Mouse (Mus musculus) midbrain, embryonic 15.5 days (tissue): ENCODE data around the gene Parp3. TPM values are rescaled to one million over a fixed set of nuclear protein-coding genes. Genes with fewer than 3 reads are reported as not detected.

Experiments used
- ATAC-seq: fragments of 200-750 bp; cut with Nextera tagmentation; replicated peaks from 2 replicates; pipeline ENCODE4 v1.8.0; 2017; ENCODE audit warnings: moderate TSS enrichment
- H3K27ac ChIP-seq: fragments of 300-500 bp; sonication (generic); 2 replicates; pipeline ENCODE4 v1.5.1; 2015; ENCODE audit warnings: mild to moderate bottlenecking, inconsistent platforms
- H3K27me3 ChIP-seq: fragments of 300-500 bp; sonication (generic); replicated peaks from 2 replicates; pipeline ENCODE4 v1.6.1; 2015; ENCODE audit warnings: inconsistent platforms
- H3K36me3 ChIP-seq: fragments of 300-500 bp; sonication (generic); replicated peaks from 2 replicates; pipeline ENCODE4 v1.6.1; 2015; ENCODE audit warnings: inconsistent platforms
- H3K4me1 ChIP-seq: fragments of 300-500 bp; sonication (generic); 2 replicates; pipeline ENCODE4 v1.6.1; 2015; ENCODE audit warnings: inconsistent platforms
- H3K4me2 ChIP-seq: fragments of 300-500 bp; sonication (generic); 2 replicates; pipeline ENCODE4 v1.6.1; 2015; ENCODE audit warnings: inconsistent platforms, mild to moderate bottlenecking, moderate library complexity
- H3K4me3 ChIP-seq: fragments of 300-500 bp; sonication (generic); 2 replicates; pipeline ENCODE4 v1.5.1; 2015; ENCODE audit warnings: mild to moderate bottlenecking, inconsistent platforms
- H3K9ac ChIP-seq: fragments of 300-500 bp; sonication (generic); 2 replicates; pipeline ENCODE4 v1.6.1; 2015; ENCODE audit warnings: mild to moderate bottlenecking, inconsistent platforms
- H3K9me3 ChIP-seq: fragments of 300-500 bp; sonication (generic); 2 replicates; pipeline ENCODE4 v1.6.1; 2016; ENCODE audit warnings: inconsistent platforms
- WGBS: fragments of 180-500 bp; shearing (Covaris S2); methylation state at CpG from one replicate; pipeline ENCODE4 v1.1.7; 2015; ENCODE audit warnings: mixed read lengths; 5-methylcytosine and 5-hydroxymethylcytosine counted together
- polyA plus RNA-seq: library from polyadenylated mRNA; unstranded; fragments of >200 nt; fragmentation: Nextera tagmentation; extraction: Ambion mirVana; gene quantifications from 2 replicates; pipeline ENCODE4 v1.2.1, GENCODE M21; 2015

Parp3 gene
- polyA plus RNA-seq, 1 experiment from 2014 or later, result 1.4 TPM

- Histone ChIP-seq H3K36me3 (no peaks in the 10 kb centered on the region), H3K9me3 (no peaks in the 10 kb centered on the region), H3K27me3 (no peaks in the 10 kb centered on the region), H3K27ac (no peak overlapping the region), H3K9ac (no peak overlapping the region), H3K4me1 (peaks cover 26% of the 10 kb centered on the region), H3K4me3 (no peak overlapping the region), H3K4me2 (no peak overlapping the region)
- WGBS, result 87% methylated on average over 16 of the region's 16 CpGs
- no peak for ATAC-seq
Measured at GRCm38 (mm10) chr9:106473081-106473752, 3.5 kb downstream of the Parp3 start.

DNA sequence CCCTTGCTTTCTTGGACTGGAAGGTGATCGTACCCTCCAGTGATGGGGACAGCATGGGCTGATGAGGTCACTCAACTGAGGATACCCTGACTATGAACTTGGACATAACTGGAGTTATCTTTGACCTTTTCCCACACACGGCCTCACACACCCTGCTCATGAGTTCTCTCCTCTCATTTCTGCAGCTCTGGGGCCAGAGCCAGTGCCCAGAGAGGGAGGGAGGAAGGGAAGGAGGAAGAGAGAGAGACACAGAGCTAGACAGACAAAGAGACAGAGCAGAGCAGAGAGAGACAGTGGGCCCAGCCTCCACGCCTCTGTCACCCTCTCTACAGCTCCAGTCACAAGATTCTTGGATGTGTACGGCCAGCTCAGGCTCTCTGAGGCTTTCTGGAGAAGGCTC lies 4.4 kb downstream of the Parp3 start:
- ATAC-seq, result no peak
- Histone ChIP-seq H3K27me3 (no peaks in the 10 kb centered on the region), H3K4me2 (no peak overlapping the region), H3K9me3 (no peaks in the 10 kb centered on the region), H3K4me1 (peaks cover 19% of the 10 kb centered on the region), H3K9ac (no peak overlapping the region), H3K4me3 (no peak overlapping the region), H3K36me3 (no peaks in the 10 kb centered on the region), H3K27ac (no peak overlapping the region)
- WGBS, result 70% methylated on average over 4 of the region's 4 CpGs

DNA sequence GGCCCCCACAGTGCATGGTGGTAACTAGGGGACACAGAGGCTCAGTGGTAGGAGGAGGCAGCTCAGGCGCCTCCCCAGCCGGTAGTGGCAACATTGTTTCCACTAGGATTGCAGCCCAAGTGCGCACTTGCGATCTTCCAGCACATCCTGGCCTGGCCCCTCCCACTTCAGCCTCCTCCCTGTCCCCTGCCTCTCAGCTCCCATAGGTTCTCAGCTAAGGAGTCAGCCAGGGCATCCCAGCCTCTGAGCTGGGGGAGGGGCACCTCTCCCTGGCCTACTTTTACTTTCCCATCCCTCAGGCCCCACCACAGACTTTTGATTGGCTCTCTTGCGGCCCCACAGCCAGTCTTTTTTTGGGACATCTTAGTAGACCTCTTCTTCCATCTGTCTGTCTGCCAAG lies 4.9 kb downstream of the Parp3 start:
- H3K4me1 ChIP-seq, result peaks cover 19% of the 10 kb centered on the region
- no peaks in the 10 kb centered on the region for H3K36me3 ChIP-seq
- no peak for ATAC-seq
- H3K9me3 ChIP-seq, result no peaks in the 10 kb centered on the region
- H3K27me3 ChIP-seq, result no peaks in the 10 kb centered on the region
- no peak overlapping the region for H3K4me3 ChIP-seq
- H3K9ac ChIP-seq, result no peak overlapping the region
- H3K4me2 ChIP-seq, result no peak overlapping the region
- no peak overlapping the region for H3K27ac ChIP-seq
- 15% methylated on average over 5 of the region's 5 CpGs for WGBS

DNA sequence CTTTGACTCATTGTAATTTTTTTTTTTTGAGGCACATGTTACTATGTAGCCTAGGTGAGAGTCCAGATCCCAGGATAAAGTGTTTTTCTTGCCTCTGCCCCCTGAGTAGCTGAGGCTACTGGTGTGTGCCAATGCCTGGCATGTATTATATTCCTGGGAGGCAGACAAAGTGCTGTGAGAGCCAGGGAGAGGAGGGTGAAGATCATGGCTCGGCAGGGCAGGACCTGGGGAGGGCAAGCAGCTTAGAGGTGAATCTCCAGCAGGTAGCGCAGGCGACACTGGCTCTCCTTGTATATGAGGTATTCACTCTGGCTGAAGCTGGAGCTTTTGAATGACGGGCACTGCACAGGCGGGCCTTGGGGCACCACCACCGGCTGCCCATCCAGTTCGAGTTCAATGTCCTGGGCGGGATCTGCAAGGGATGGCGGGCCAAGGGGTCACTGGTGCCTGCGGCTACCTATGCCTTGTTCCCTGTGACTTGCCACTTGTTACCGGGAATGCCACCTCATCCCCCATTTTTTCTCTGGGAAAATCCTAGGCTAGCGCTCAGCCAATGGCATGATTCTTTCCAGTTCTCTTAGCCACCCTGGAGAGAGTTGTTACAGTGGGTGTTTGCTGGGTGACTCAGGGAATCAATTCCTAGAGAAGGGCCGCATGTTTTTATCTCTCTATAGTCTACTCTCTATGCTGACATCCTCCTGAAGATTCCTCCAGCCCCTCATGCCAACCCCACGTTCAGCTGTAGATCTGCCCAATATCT lies 5.6 kb downstream of the Parp3 start:
- ATAC-seq, result no peak
- no peak overlapping the region for H3K9ac ChIP-seq
- no peak overlapping the region for H3K27ac ChIP-seq

DNA sequence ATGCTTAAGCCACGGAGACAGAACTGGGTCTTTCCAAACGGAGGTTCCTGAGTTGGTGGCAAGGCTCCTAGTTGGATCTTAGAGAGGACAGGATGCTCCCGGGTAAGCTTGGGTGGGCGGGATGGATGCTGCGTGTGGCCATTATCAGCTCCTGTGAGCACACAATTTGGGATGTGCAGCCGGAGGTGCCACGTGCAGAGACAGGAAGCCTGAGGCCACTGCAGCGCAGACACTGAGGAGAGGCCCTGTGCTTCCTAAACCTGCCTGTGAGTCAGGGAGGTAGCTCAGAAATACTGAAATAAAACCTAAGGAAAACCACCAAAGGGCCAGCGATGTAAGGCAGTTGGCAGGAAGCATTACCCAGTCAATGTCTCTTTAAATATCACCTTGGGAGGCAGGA lies 7.0 kb downstream of the Parp3 start:
- no peak overlapping the region for H3K4me2 ChIP-seq
- H3K9me3 ChIP-seq, result no peaks in the 10 kb centered on the region
- no peaks in the 10 kb centered on the region for H3K36me3 ChIP-seq
- H3K4me3 ChIP-seq, result no peak overlapping the region
- peaks cover 24% of the 10 kb centered on the region for H3K4me1 ChIP-seq
- no peaks in the 10 kb centered on the region for H3K27me3 ChIP-seq
- ATAC-seq, result no peak
- H3K9ac ChIP-seq, result no peak overlapping the region
- no peak overlapping the region for H3K27ac ChIP-seq
- 78% methylated on average over 9 of the region's 9 CpGs for WGBS

More for the DNA sequence above, 5.6 kb downstream of the Parp3 start:
- Histone ChIP-seq H3K27me3 (no peaks in the 10 kb centered on the region), H3K36me3 (no peaks in the 10 kb centered on the region), H3K4me2 (no peak overlapping the region), H3K4me1 (peaks cover 14% of the 10 kb centered on the region), H3K9me3 (no peaks in the 10 kb centered on the region), H3K4me3 (no peak overlapping the region)
- WGBS, result 63% methylated on average over 14 of the region's 14 CpGs

DNA sequence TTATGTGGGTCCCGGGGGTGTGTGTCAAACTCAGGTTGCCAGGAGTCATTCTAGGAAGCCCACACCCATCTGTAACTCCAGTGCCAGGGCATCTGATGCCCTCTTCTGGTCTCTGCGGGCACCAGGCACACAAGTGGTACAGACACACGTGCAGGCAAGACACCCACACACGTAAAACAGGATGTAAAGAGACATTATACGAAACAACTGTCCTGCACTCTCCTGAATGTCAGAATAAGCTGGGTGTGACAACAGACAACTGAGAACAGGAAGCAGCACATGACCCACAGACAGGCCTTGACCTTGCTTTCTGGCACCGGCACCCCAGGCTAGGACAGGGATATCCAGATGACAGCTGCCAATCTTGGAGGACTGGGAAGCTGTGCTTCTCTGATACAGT lies 7.4 kb downstream of the Parp3 start:
- Histone ChIP-seq H3K36me3 (no peaks in the 10 kb centered on the region), H3K4me3 (no peak overlapping the region), H3K9me3 (no peaks in the 10 kb centered on the region), H3K9ac (no peak overlapping the region), H3K27me3 (no peaks in the 10 kb centered on the region), H3K4me1 (peaks cover 24% of the 10 kb centered on the region), H3K4me2 (no peak overlapping the region), H3K27ac (no peak overlapping the region)
- ATAC-seq, result no peak
- WGBS, result 80% methylated on average over 6 of the region's 6 CpGs

GRCm38 (mm10) chr9:106467746-106468145 lies 9.0 kb downstream of the Parp3 start:
- Histone ChIP-seq H3K36me3 (peaks cover 11% of the 10 kb centered on the region), H3K4me3 (no peak overlapping the region), H3K9ac (no peak overlapping the region), H3K4me1 (peaks cover 22% of the 10 kb centered on the region), H3K9me3 (no peaks in the 10 kb centered on the region), H3K4me2 (no peak overlapping the region), H3K27ac (no peak overlapping the region), H3K27me3 (no peaks in the 10 kb centered on the region)
- no peak for ATAC-seq
- 87% methylated on average over 7 of the region's 7 CpGs for WGBS

GRCm38 (mm10) chr9:106466721-106467120 lies 10.0 kb downstream of the Parp3 start:
- Histone ChIP-seq H3K9me3 (no peaks in the 10 kb centered on the region), H3K27me3 (no peaks in the 10 kb centered on the region), H3K4me3 (no peak overlapping the region), H3K4me1 (peaks cover 22% of the 10 kb centered on the region), H3K4me2 (no peak overlapping the region), H3K36me3 (peaks cover 20% of the 10 kb centered on the region), H3K9ac (no peak overlapping the region), H3K27ac (no peak overlapping the region)
- ATAC-seq, result no peak
- WGBS, result 96% methylated on average over 6 of the region's 6 CpGs

- Histone ChIP-seq H3K9ac (peak within 1 kb of the TSS; percentile 64), H3K4me2 (peak within 1 kb of the TSS; percentile 89), H3K9me3 (no peaks in the 10 kb centered on the region), H3K4me1 (peaks cover 22% of the 10 kb centered on the region), H3K27me3 (no peaks in the 10 kb centered on the region), H3K27ac (peak within 1 kb of the TSS; percentile 82), H3K4me3 (peak within 1 kb of the TSS; percentile 49), H3K36me3 (peaks cover 27% of the 10 kb centered on the region)
- whole genome bisulfite sequencing, result 25% methylated on average over 26 of the region's 26 CpGs
- peak; percentile 53 for ATAC-seq
Measured at GRCm38 (mm10) chr9:106465571-106466200, 11.1 kb downstream of the Parp3 start, which contains the start of gene Gpr62. Gpr62 (minus strand) TSS chr9:106465938.

DNA sequence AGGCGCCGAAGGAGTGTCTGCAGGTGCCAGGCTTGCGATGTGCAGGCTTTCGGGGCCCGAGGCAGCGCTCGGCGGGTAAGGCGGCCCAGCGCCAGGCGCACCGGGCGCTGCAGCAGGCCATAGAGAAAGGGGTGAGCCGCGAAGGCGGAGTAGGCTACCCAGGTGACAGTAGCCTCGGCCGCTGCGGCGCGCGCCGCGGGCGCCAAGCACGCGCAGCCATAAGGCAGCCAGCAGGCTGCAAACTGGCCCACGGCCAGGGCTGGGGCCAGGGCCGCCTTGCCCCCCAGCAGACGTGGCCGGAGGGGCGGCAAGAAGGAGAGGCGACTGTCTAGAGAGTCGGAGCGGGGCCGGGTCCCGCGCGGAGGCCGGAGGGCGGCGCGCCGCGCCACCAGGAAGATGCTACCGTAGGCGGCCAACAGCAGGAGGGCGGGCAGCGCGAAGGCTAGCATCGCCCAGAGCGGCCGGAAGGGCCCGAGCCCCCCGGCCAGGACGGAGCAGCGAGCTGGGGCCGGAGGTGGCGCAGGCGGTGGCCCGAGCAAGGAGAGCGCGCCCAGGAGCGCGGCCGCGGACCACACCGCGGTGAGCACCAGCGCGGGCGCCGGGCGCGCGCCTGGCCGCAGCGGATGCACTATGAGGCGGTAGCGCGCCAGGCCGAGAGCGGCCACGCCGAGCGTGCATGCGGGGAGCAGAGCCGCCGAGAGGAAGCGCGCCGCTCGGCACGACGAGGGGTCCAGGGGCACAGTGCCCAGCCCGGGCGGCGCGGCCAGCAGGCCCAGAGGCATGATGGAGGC lies 11.8 kb downstream of the Parp3 start:
- Histone ChIP-seq H3K9me3 (no peaks in the 10 kb centered on the region), H3K27me3 (no peaks in the 10 kb centered on the region), H3K9ac (peak overlapping the region; percentile 64), H3K27ac (peak overlapping the region; percentile 82), H3K4me2 (peak overlapping the region; percentile 89), H3K4me1 (peaks cover 29% of the 10 kb centered on the region), H3K36me3 (peaks cover 27% of the 10 kb centered on the region), H3K4me3 (peak overlapping the region; percentile 49)
- WGBS, result 1% methylated on average over 98 of the region's 99 CpGs
- ATAC-seq, result peak; percentile 81

DNA sequence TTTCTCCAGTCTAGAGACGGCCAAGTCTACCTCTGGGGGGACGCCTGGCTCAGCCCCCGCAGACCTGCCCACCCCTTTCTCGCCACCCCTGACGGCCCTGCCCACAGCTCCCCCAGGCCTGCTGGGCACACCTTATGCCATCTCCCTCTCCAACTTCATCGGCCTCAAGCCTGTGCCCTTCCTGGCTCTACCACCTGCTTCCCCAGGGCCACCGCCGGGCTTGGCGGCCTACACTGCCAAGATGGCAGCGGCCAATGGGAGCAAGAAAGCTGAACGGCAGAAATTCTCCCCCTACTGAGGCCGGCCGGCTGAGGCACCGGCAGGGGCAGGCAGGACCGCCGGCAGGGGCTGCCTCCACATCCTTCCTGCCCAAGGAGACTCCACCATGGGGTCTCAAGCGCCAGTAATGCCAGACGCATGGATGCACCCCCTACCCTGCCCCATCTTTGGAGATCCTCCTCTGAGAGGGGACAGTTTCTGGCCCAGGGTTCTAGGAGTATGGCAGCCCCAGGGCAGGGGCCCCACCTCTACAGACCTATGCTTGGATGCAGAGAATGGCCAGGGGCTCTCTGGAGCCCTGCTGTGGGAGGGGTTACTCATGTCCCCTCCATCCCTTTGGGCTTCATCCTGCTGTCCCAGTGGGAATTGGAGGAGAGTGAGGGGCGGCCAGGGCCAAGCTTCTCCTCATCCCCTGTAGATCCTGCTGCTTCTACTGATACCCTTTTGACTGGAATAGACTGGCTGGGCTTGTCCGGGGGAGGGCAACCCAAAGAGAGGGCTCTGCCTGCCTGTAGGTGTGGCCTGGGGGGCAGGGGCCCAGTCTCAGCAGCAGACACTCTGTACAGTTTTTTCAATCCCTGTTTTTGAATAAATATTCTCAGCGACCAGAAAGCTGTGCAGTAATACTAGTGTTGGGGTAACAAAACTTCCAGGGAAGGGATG lies 13.4 kb downstream of the Parp3 start:
- no peak for ATAC-seq
- Histone ChIP-seq H3K4me2 (no peak overlapping the region), H3K4me1 (peaks cover 43% of the 10 kb centered on the region), H3K27me3 (no peaks in the 10 kb centered on the region), H3K36me3 (peaks cover 27% of the 10 kb centered on the region), H3K9me3 (no peaks in the 10 kb centered on the region), H3K27ac (no peak overlapping the region), H3K4me3 (no peak overlapping the region), H3K9ac (no peak overlapping the region)
- WGBS, result 75% methylated on average over 21 of the region's 21 CpGs
